Mouse (Mus musculus): Measurements from ENCODE around the gene Ptgis. TPM values are rescaled to one million over a fixed set of nuclear protein-coding genes. Genes with fewer than 3 reads are reported as not detected.

Ptgis gene
- total RNA-seq, 2 experiments from 2014 or later = 8.0 to 11.1 TPM

GRCm38 (mm10) chr2:167236174-167236573 is 4.2 kb downstream of the Ptgis start:
- DNase-seq = no peak
- intact Hi-C loops (cut with DNase I; ENCODE audit: low total_unique reads) = no loop called here

GRCm38 (mm10) chr2:167235338-167236018 is 4.9 kb downstream of the Ptgis start:
- intact Hi-C loops (cut with DNase I; ENCODE audit: low total_unique reads) = no loop called here
- DNase-seq = no peak

DNA sequence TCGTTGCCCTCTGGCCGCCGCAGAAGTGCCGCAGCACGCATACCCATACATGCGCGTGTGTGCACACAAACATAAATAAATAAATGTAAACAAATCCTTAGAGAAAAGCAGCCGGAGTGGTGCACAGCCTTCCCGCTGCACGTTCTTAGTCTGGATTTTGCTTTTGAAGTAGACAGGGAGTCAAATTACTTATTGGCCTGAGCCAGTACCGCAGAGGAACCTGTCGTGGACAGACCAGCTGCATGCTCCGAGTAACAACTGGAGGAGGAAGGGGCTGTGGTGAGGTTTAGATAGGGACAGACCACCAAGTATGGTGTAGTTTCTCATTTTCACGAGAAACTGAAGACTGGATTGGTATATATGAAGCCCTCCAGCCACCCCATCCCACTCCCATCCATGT is 6.6 kb downstream of the Ptgis start:
- DNase-seq = no peak
- intact Hi-C loops (cut with DNase I; ENCODE audit: low total_unique reads) = no loop called here

DNA sequence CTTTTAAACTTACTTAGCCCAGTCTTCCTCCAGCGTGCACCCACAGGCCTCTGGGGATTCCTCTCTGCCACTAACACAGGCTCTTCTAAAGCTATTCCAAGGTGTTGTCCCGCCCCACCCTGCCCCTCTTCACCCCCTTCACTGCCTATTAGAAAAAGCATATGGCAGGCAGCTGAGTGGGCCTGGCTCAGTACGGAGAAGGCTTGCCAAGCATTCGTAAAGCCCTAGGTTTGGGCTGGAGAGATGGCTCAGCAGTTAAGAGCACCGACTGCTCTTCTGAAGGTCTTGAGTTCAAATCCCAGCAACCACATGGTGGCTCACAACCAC is 7.4 kb downstream of the Ptgis start:
- intact Hi-C loops (cut with DNase I; ENCODE audit: low total_unique reads) = no loop called here
- no peak for DNase-seq

GRCm38 (mm10) chr2:167232132-167233008 is 8.0 kb downstream of the Ptgis start:
- intact Hi-C loops (cut with DNase I; ENCODE audit: low total_unique reads) = no loop called here
- peak; percentile 81 for DNase-seq

GRCm38 (mm10) chr2:167230554-167230953 is 9.8 kb downstream of the Ptgis start:
- intact Hi-C loops (cut with DNase I; ENCODE audit: low total_unique reads) = no loop called here
- no peak for DNase-seq

DNA sequence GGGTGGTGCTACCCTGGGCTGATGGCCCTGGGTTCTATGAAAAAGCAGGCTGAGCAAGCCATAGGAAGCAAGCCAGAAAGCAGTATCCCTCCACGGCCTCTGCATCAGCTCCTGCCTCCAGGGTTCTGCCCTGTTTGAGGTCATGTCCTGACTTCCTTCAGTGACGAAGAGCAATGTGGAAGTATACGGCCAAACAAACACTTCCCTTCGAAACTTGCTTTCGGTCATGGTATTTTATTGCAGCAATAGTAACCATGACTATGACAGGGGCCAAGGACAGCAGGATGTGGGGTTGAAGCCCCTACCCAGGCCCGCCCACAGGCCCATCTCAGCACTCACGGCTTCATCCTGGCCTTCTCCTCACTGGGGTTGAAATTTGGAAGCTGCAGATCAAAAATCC is 15.5 kb downstream of the Ptgis start:
- intact Hi-C loops (cut with DNase I; ENCODE audit: low total_unique reads) = loop anchor here (5.0 kb wide), 1 partner anchor 192 kb away; no protein-coding TSS in a partner anchor
- DNase-seq = no peak

GRCm38 (mm10) chr2:167224194-167224593 is 16.2 kb downstream of the Ptgis start:
- intact Hi-C loops (cut with DNase I; ENCODE audit: low total_unique reads) = loop anchor here (5.0 kb wide), 1 partner anchor 193 kb away; no protein-coding TSS in a partner anchor
- no peak for DNase-seq

- intact Hi-C loops (cut with DNase I; ENCODE audit: low total_unique reads) = loop anchor here (2.0 to 5.0 kb wide), 2 partner anchors 57 to 195 kb away; no protein-coding TSS in a partner anchor
- DNase-seq = peak; percentile 71
These were observed 18.3 kb downstream of the Ptgis start for GRCm38 (mm10) chr2:167222152-167222551.

- DNase-seq = no peak
- intact Hi-C loops (cut with DNase I; ENCODE audit: low total_unique reads) = loop anchor here (5.0 kb wide), 1 partner anchor 196 kb away; no protein-coding TSS in a partner anchor
These were observed 19.1 kb downstream of the Ptgis start for GRCm38 (mm10) chr2:167221159-167221845.

DNA sequence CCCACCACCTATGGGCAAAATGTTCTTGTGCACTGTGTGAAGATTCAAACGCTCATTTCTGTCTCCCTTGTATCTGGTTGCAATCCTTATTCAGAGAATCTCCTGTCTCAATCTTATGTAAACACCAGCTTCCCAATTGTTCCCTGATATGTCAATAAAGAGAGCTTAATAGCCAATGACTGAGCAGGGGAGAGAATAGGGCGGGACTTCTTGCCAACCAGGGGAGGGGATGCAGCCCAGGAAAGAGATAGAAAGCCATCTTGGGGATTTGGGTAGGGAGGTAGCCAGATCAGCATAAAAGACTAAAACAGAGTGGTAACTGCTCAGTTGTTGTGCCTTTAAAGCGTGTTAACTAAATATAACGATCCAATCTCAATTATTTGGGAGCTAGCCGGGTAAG is 19.7 kb downstream of the Ptgis start:
- no peak for DNase-seq
- intact Hi-C loops (cut with DNase I; ENCODE audit: low total_unique reads) = loop anchor here (5.0 kb wide), 1 partner anchor 197 kb away; no protein-coding TSS in a partner anchor

DNA sequence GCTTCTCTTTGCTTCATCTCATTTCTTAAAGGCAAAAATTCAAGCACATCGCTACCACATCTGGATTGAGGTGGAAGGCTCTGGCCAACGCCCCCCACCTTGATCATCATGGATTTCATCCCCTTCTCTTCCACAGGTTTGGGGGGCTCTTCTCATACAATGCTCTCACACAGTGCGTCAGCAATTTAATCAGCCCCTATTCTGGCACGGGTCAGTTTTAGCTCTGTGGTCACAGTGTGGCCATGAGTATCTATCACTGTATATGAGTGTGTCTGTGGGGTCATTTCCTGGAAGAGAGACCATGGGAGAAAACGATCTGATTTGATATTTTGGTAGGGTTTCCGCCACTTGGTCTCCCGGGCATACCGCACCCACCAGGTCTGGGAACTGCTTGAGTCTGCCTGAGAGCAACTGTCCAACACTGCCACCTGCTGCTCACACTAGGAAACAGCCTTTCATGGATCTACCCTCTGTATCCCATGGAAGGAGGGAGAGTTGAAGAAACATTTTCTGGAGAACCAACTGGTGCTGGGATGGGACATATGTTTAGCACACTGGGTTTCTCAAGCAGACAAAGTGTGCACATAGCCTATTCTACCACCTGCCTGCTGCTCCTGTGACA is 21.1 kb downstream of the Ptgis start:
- intact Hi-C loops (cut with DNase I; ENCODE audit: low total_unique reads) = no loop called here
- DNase-seq = peak; percentile 80

DNA sequence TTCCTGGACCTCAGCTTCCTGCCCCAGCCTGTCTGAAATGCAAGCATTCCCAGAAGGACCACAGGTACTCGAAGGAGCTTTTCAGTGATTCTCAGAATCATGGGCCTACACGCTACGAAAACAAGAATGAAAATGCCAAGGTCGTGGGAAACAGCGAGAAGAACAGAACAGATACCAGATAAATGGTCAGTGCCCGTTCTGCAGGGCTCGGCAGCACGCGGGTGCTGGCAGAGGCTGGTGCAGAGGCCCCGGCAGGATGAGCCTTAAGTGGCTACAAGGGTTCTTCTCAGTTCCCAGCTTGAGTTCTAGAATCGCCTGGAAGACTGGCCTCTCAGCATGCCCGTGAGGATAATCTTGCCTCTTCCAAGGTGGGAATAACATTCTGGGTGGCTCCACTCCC is 26.7 kb downstream of the Ptgis start:
- DNase-seq = no peak
- intact Hi-C loops (cut with DNase I; ENCODE audit: low total_unique reads) = no loop called here

- intact Hi-C loops (cut with DNase I; ENCODE audit: low total_unique reads) = no loop called here
- DNase-seq = no peak
These were observed 27.3 kb downstream of the Ptgis start for GRCm38 (mm10) chr2:167213076-167213475.

GRCm38 (mm10) chr2:167212551-167212950 is 27.9 kb downstream of the Ptgis start:
- DNase-seq = no peak
- intact Hi-C loops (cut with DNase I; ENCODE audit: low total_unique reads) = no loop called here

DNA sequence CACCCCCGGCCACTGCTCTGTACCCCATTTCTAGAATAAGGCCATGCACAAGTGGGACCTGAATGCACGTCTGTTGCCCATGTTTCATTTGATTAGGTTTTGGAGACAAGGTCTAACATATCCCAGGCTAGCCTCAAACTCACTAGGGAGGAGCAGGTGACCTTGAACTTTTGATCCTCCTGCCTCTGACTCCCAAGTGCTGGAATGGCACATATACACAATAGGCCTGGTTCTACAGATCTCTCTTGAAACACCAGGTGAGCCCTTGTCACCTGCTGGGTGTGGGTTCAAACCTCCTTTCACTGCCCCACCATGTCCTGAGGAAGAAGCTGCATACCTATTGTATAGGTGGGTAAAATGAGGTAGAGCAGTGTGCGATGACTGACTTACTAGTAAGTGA is 28.3 kb downstream of the Ptgis start:
- no peak for DNase-seq
- intact Hi-C loops (cut with DNase I; ENCODE audit: low total_unique reads) = no loop called here

GRCm38 (mm10) chr2:167209900-167210299 is 30.5 kb downstream of the Ptgis start:
- DNase-seq = no peak
- intact Hi-C loops (cut with DNase I; ENCODE audit: low total_unique reads) = no loop called here

DNA sequence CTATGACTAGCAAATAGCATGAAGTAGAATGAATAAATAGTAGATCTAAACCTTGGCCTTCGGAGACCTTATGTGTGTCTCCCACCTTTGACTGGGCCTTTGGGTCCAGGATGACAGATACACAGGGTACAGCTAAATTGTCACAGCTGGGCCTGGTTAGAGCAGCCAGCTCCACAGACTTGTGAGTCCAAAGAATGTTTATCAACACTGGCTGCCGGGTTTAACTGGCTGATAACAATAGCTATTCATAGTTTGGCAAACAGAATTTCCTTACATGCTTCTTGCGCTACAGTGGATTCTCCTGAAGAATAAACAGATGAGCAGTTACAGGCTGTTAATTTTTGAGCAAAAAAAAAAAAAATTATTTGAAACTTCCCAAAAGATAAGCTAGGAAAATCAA is 31.4 kb downstream of the Ptgis start:
- no peak for DNase-seq
- intact Hi-C loops (cut with DNase I; ENCODE audit: low total_unique reads) = no loop called here

- intact Hi-C loops (cut with DNase I; ENCODE audit: low total_unique reads) = no loop called here
- DNase-seq = no peak
These were observed 34.3 kb downstream of the Ptgis start for GRCm38 (mm10) chr2:167205918-167206629.

Data from gastrocnemius, postnatal 14 days (tissue).